Mouse (Mus musculus) heart, adult 2 months (tissue): ENCODE results near the gene Mcemp1. TPM values are rescaled to one million over a fixed set of nuclear protein-coding genes. Genes with fewer than 3 reads are reported as not detected.

Experiments used
- DNase-seq, 2 experiments: peaks; one replicate each; pipeline ENCODE4 v3.0.0; 2021
- H3K27ac ChIP-seq: fragments of 200-600 bp; 2 replicates; pipeline ENCODE4 v1.8.1; 2022
- H3K27me3 ChIP-seq: fragments of 200-500 bp; 2 replicates; pipeline ENCODE4 v1.6.1; 2012; ENCODE audit warnings: mild to moderate bottlenecking, low read length, inconsistent platforms, mixed read lengths; ENCODE audit not compliant: control insufficient read depth, insufficient read depth
- H3K36me3 ChIP-seq: fragments of 200-500 bp; 2 replicates; pipeline ENCODE4 v1.6.1; 2012; ENCODE audit warnings: low read length, inconsistent platforms; ENCODE audit not compliant: control insufficient read depth, insufficient read depth
- H3K4me1 ChIP-seq: fragments of 200-500 bp; 2 replicates; pipeline ENCODE4 v1.6.1; 2011; ENCODE audit warnings: low read length; ENCODE audit not compliant: control insufficient read depth, insufficient read depth
- H3K4me3 ChIP-seq: fragments of 200-600 bp; 2 replicates; pipeline ENCODE4 v1.8.1; 2022
- H3K79me2 ChIP-seq: fragments of 200-500 bp; replicated peaks from 2 replicates; pipeline ENCODE4 v1.6.1; 2012; ENCODE audit warnings: mild to moderate bottlenecking, inconsistent platforms, low read length, moderate library complexity, mixed read lengths; ENCODE audit not compliant: control insufficient read depth, insufficient read depth
- H3K9ac ChIP-seq: fragments of 200-500 bp; 2 replicates; pipeline ENCODE4 v1.6.1; 2012; ENCODE audit warnings: low read depth, mild to moderate bottlenecking, control low read depth, inconsistent platforms, low read length, mixed read lengths
- CTCF ChIP-seq: fragments of 200-600 bp; IDR thresholded peaks from 2 replicates; pipeline ENCODE4 v1.8.1; 2022; ENCODE audit warnings: antibody characterized with exemption, mild to moderate bottlenecking, moderate library complexity
- EP300 ChIP-seq: fragments of 200-500 bp; IDR thresholded peaks from 2 replicates; pipeline ENCODE4 v1.6.1; 2011; ENCODE audit warnings: low read depth, low read length, control low read depth; ENCODE audit not compliant: insufficient read depth
- POLR2A ChIP-seq: fragments of 200-500 bp; IDR thresholded peaks from 2 replicates; pipeline ENCODE4 v1.6.1; 2011; ENCODE audit warnings: mild to moderate bottlenecking, low read depth, low read length, control low read depth; ENCODE audit not compliant: insufficient read depth
- WGBS: fragments of 180-500 bp; shearing (Covaris S2); methylation state at CpG from one replicate; pipeline ENCODE4 v1.1.7; 2018; 5-methylcytosine and 5-hydroxymethylcytosine counted together
- intact Hi-C: fragments of 180-260 bp; cut with DNase I; formaldehyde crosslinking; loops from one replicate; pipeline ENCODE4 v1.15.1; 2025
- polyA plus RNA-seq: library from polyadenylated mRNA; depleted of rRNA; stranded (reverse); fragments of >200 nt; gene quantifications from 2 replicates; pipeline ENCODE4 v1.2.3, GENCODE M21; 2012
- total RNA-seq, 2 experiments: library from RNA; stranded (reverse); gene quantifications; 2 replicates each; pipeline ENCODE4 v1.2.3; 2021

Gene Mcemp1
- total and polyA plus RNA-seq, 3 experiments: 0.21 to 0.89 (median 0.31) TPM

DNA sequence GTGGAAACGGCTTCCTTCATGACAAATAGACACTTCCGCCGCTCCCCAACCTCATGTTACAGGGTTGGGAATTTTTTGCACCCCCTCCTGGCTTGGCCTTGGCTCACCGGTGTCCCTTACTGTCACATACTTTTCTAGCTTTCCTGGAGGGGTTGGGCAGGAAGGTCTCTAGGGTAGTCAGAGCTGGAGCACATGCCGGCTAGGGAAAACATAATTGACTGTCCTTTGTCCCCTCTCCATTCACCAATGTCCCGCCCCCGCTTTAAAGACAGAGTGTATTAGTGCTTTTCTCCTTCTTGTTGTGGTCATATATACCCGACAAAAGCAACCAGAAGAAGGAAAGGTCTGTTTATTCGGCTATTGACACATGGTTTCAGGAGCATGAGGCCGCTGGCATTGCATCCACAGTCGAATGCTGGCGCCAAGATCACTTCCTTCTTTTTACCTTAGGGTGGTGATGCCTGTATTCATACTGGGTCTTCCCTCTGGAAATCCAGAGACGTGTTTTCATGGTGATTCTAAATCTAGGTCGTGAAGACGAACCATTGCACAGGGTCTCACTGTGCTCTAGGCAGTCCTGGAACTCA lies 11.5 kb downstream of the Mcemp1 start:
- H3K27ac ChIP-seq: peak overlapping the region; percentile 94
- no peaks in the 10 kb centered on the region for H3K27me3 ChIP-seq
- no peaks in the 10 kb centered on the region for H3K79me2 ChIP-seq
- H3K36me3 ChIP-seq: no peaks in the 10 kb centered on the region
- 2% methylated on average over 15 of the region's 15 CpGs for WGBS
- H3K4me3 ChIP-seq: peak overlapping the region; percentile 91
- no peak for DNase-seq
- TF ChIP-seq CTCF (no peak), EP300 (no peak), POLR2A (no peak)
- intact Hi-C loops: loop anchor here (2.0 to 10.0 kb wide), 2 partner anchors 56 to 322 kb away; partner anchors contain the start of genes A430078G23Rik, Pet100 and Xab2
- H3K4me1 ChIP-seq: 0 out of 2 replicates have a peak, but pooled peaks cover 2% of the 10 kb centered on the region
- H3K9ac ChIP-seq: peak overlapping the region; percentile 83

- WGBS: 97% methylated on average over 23 of the region's 23 CpGs
- H3K36me3 ChIP-seq: no peaks in the 10 kb centered on the region
- 0 out of 2 replicates have a peak, but pooled peaks cover 2% of the 10 kb centered on the region for H3K4me1 ChIP-seq
- intact Hi-C loops: loop anchor here (10.0 kb wide), 1 partner anchor 324 kb away; the partner anchor contains the start of gene A430078G23Rik
- no peak overlapping the region for H3K9ac ChIP-seq
- no peak overlapping the region for H3K27ac ChIP-seq
- TF ChIP-seq POLR2A (no peak), EP300 (no peak), CTCF (no peak)
- H3K4me3 ChIP-seq: no peak overlapping the region
- no peaks in the 10 kb centered on the region for H3K79me2 ChIP-seq
- DNase-seq: no peak
- H3K27me3 ChIP-seq: no peaks in the 10 kb centered on the region
Measured at GRCm38 (mm10) chr8:3678831-3679230, 13.3 kb downstream of the Mcemp1 start.

DNA sequence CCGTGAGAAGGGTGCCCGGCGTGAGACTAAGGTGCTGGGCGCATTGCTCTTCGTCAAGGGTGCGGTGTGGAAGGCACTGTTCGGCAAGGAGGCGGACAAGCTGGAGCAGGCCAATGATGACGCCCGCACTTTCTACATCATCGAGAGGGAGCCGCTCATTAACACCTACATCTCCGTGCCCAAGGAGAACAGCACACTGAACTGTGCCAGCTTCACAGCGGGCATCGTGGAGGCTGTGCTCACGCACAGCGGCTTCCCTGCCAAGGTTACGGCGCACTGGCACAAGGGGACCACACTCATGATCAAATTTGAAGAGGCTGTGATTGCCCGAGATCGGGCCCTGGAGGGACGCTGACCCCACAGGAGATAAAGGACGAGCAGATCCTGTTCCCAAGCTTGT lies 13.7 kb downstream of the Mcemp1 start:
- no peak overlapping the region for H3K4me3 ChIP-seq
- no peak overlapping the region for H3K27ac ChIP-seq
- DNase-seq: no peak
- TF ChIP-seq EP300 (no peak), POLR2A (no peak), CTCF (no peak)
- no peaks in the 10 kb centered on the region for H3K79me2 ChIP-seq
- H3K36me3 ChIP-seq: no peaks in the 10 kb centered on the region
- H3K9ac ChIP-seq: no peak overlapping the region
- WGBS: 94% methylated on average over 23 of the region's 23 CpGs
- intact Hi-C loops: loop anchor here (10.0 kb wide), 1 partner anchor 324 kb away; the partner anchor contains the start of gene A430078G23Rik
- 0 out of 2 replicates have a peak, but pooled peaks cover 2% of the 10 kb centered on the region for H3K4me1 ChIP-seq
- H3K27me3 ChIP-seq: no peaks in the 10 kb centered on the region

DNA sequence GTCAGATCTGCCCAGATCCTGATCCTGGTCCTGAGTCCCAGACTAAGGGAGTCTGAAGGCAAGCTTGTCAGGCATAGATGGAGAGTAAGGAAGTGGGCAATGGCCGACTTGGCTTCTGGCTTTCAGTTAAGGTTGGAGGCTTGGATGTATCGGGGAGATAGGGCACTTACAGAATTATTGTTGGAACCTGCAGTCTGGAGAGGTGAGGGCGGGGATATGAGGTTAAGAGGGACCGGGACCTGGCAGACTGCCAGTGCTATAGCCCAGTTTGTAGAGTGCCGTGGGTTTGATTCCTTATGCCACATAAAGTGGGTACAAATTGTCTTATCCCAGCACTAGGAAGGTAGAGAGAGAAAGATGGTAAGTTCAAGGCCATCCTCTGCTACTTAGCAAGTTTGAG lies 14.1 kb downstream of the Mcemp1 start:
- H3K27ac ChIP-seq: no peak overlapping the region
- no peak overlapping the region for H3K4me3 ChIP-seq
- no peak for DNase-seq
- WGBS: 82% methylated on average over 5 of the region's 5 CpGs
- H3K27me3 ChIP-seq: no peaks in the 10 kb centered on the region
- no peak for TF ChIP-seq EP300
- TF ChIP-seq CTCF: no peak
- no peak for TF ChIP-seq POLR2A
- no peaks in the 10 kb centered on the region for H3K79me2 ChIP-seq
- no peaks in the 10 kb centered on the region for H3K36me3 ChIP-seq
- intact Hi-C loops: loop anchor here (10.0 kb wide), 1 partner anchor 325 kb away; the partner anchor contains the start of gene A430078G23Rik
- no peak overlapping the region for H3K9ac ChIP-seq
- 0 out of 2 replicates have a peak, but pooled peaks cover 2% of the 10 kb centered on the region for H3K4me1 ChIP-seq

GRCm38 (mm10) chr8:3682435-3682834 lies 16.9 kb downstream of the Mcemp1 start:
- Histone ChIP-seq H3K27me3 (no peaks in the 10 kb centered on the region), H3K4me3 (no peak overlapping the region), H3K27ac (no peak overlapping the region), H3K36me3 (no peaks in the 10 kb centered on the region), H3K79me2 (no peaks in the 10 kb centered on the region), H3K9ac (no peak overlapping the region), H3K4me1 (no peaks in the 10 kb centered on the region)
- intact Hi-C loops: no loop called here
- WGBS: 93% methylated on average over 5 of the region's 5 CpGs
- DNase-seq: no peak
- TF ChIP-seq POLR2A (no peak), CTCF (no peak), EP300 (no peak)

DNA sequence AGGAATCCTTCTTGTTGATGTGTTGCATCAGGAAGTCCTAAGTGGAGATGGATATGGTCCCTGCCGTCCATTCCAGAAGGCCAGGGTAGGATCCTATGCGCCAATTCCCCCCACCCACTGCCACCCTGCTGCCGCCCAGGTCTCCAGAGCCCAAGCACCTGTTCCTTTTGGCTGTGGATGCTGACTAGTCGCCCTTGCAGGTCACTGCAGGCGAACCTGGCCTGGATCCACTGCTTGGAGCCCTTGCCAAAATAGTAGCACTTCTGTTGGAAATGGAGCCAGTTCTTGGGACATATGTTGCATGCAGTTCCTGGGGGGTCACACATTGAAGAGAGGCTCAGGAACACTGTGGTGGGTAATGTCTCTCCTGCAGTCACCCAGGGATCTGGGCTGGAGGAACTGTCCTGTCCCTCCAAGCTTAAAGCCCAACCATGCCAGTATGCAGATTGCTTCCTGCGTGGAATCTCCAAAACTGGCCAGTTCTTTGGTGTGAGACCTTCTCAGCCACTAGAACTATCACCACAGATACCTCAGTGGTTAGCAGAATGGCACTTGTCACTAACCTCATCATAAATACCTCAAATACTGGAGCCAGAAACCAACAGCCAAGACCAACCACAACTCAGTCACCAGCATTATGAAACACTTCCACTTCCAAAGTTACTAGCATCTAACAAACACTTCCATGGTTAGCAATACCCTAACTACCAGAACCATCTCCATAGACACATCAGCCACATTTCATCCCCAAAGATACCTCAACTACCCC lies 18.0 kb downstream of the Mcemp1 start:
- 49% methylated on average over 6 of the region's 6 CpGs for WGBS
- no peaks in the 10 kb centered on the region for H3K4me1 ChIP-seq
- H3K4me3 ChIP-seq: no peak overlapping the region
- no peak overlapping the region for H3K9ac ChIP-seq
- H3K36me3 ChIP-seq: no peaks in the 10 kb centered on the region
- no peaks in the 10 kb centered on the region for H3K79me2 ChIP-seq
- TF ChIP-seq CTCF (no peak), POLR2A (no peak), EP300 (no peak)
- H3K27ac ChIP-seq: no peak overlapping the region
- no peak for DNase-seq
- H3K27me3 ChIP-seq: no peaks in the 10 kb centered on the region
- intact Hi-C loops: no loop called here
